17 mouse cellular contexts compared by ENCODE assay signal in genomic region chr17:80445433-80445832, GRCm38 (mm10).
"Had no signal": no experiment of that assay in that cellular context is flagged by ENCODE, and none has a peak within 500 bp of the region (broad histone marks: within the 10 kb centered on the region; RNA-seq: fewer than 3 reads in every experiment).

No protein-coding gene starts in this region.

- H3K9ac ChIP-seq: kidney, embryonic 15.5 days; liver, embryonic 13.5 days; midbrain, embryonic 12.5 days; midbrain, embryonic 15.5 days; neural tube, embryonic 13.5 days; stomach, embryonic 15.5 days had no signal

- H3K9me3 ChIP-seq: kidney, embryonic 15.5 days; liver, embryonic 13.5 days; midbrain, embryonic 12.5 days; midbrain, embryonic 15.5 days; neural tube, embryonic 13.5 days; stomach, embryonic 15.5 days had no signal

- H3K4me1 ChIP-seq: kidney, embryonic 15.5 days; liver, embryonic 13.5 days; neural tube, embryonic 13.5 days; stomach, embryonic 15.5 days had no signal

- H3K27me3 ChIP-seq: kidney, embryonic 15.5 days; liver, embryonic 13.5 days; midbrain, embryonic 12.5 days; midbrain, embryonic 15.5 days; neural tube, embryonic 13.5 days; stomach, embryonic 15.5 days had no signal

- ATAC-seq: midbrain, embryonic 15.5 days had no signal

- H3K4me3 ChIP-seq: kidney, embryonic 15.5 days; left cerebral cortex, adult 2 months; liver, embryonic 13.5 days; midbrain, embryonic 12.5 days; midbrain, embryonic 15.5 days; neural tube, embryonic 13.5 days; stomach, embryonic 15.5 days had no signal

- H3K4me2 ChIP-seq: kidney, embryonic 15.5 days; liver, embryonic 13.5 days; midbrain, embryonic 12.5 days; midbrain, embryonic 15.5 days; neural tube, embryonic 13.5 days; stomach, embryonic 15.5 days had no signal

- DNase-seq: kidney, postnatal 10 days; kidney, postnatal 36 days; layer of hippocampus, postnatal 36 days; liver, embryonic 13.5 days; lung, adult 2 months; lung, postnatal 14 days; lung, postnatal 4 days; retina, postnatal 1 day; right cerebral cortex, postnatal 25 days; spleen, adult 18-20 months; thymus, postnatal 36 days had no signal

- H3K27ac ChIP-seq: kidney, embryonic 15.5 days; left cerebral cortex, adult 2 months; liver, embryonic 13.5 days; midbrain, embryonic 12.5 days; midbrain, embryonic 15.5 days; neural tube, embryonic 13.5 days; stomach, embryonic 15.5 days had no signal
